Mouse (Mus musculus): Measurements from ENCODE around the gene Eif4ebp2. TPM values are rescaled to one million over a fixed set of nuclear protein-coding genes. Genes with fewer than 3 reads are reported as not detected.

Gene Eif4ebp2
- polyA plus RNA-seq, 1 experiment, result 93.7 TPM

DNA sequence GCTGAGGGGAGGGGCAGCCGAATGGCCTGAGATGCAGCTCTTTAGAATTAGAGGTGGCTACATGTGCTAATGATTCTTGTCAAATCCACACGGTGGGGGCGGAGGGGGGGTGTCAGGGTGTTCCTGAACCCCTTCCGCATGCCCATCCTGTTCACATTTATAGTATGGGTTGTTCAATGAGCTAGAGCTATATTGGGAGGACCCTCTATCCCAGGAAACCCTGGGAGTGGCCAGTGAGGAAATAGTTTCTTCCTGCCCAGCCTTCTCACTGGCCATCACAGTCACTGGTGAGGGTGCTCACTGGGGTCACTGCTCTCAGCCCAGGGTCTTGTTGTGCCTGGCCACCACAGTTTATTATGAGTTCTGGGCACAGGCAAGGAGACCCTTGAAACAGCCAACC, 32.5 kb downstream of the Eif4ebp2 start:
- Histone ChIP-seq H3K4me3 (ENCODE audit: extremely low read depth, insufficient read depth, insufficient read length) (no peak overlapping the region), H3K27me3 (ENCODE audit: control insufficient read depth, insufficient read depth, low read length) (peaks cover 14% of the 10 kb centered on the region), H3K36me3 (ENCODE audit: control insufficient read depth, insufficient read depth, low read length) (no peaks in the 10 kb centered on the region), H3K4me1 (ENCODE audit: control insufficient read depth, insufficient read depth, insufficient read length) (peaks cover 5% of the 10 kb centered on the region), H3K27ac (ENCODE audit: insufficient read depth, low read length) (no peak overlapping the region)
- TF ChIP-seq POLR2A (IDR thresholded peaks at IDR 0.05; ENCODE audit: low read depth, low read length) (no peak), CTCF (IDR thresholded peaks at IDR 0.05; ENCODE audit: extremely low read depth, insufficient read depth, insufficient read length, insufficient replicate concordance) (no peak)
- no peak for DNase-seq (ENCODE audit: low read depth in 1 of 2, low spot score in 2 of 2)
- 65% methylated on average over 4 of the region's 4 CpGs for WGBS

DNA sequence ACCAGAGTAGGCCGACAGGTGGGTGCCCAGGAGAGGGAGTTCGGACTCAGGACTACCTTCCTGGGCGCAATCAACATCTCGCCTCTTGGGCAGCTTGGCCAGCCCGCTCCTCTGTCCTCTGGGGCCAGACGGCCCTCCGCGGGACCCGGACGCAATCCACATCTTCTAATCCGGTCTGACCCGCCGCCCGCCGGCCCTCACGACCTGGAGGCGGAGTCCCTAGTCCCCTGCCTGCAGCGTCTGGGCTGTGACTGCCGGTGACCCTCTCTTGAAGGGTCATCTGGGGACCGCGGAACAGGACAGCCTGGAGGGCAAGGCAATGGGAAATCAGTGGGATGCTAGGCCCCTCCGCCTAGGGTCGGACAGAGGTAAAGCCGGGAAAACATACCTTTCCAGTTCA, 33.3 kb downstream of the Eif4ebp2 start:
- Histone ChIP-seq H3K4me1 (ENCODE audit: control insufficient read depth, insufficient read depth, insufficient read length) (peaks cover 5% of the 10 kb centered on the region), H3K27ac (ENCODE audit: insufficient read depth, low read length) (no peak overlapping the region), H3K4me3 (ENCODE audit: extremely low read depth, insufficient read depth, insufficient read length) (no peak overlapping the region), H3K36me3 (ENCODE audit: control insufficient read depth, insufficient read depth, low read length) (no peaks in the 10 kb centered on the region), H3K27me3 (ENCODE audit: control insufficient read depth, insufficient read depth, low read length) (peaks cover 14% of the 10 kb centered on the region)
- TF ChIP-seq POLR2A (IDR thresholded peaks at IDR 0.05; ENCODE audit: low read depth, low read length) (no peak), CTCF (IDR thresholded peaks at IDR 0.05; ENCODE audit: extremely low read depth, insufficient read depth, insufficient read length, insufficient replicate concordance) (no peak)
- DNase-seq (ENCODE audit: low read depth in 1 of 2, low spot score in 2 of 2), result no peak
- WGBS, result 30% methylated on average over 24 of the region's 24 CpGs

DNA sequence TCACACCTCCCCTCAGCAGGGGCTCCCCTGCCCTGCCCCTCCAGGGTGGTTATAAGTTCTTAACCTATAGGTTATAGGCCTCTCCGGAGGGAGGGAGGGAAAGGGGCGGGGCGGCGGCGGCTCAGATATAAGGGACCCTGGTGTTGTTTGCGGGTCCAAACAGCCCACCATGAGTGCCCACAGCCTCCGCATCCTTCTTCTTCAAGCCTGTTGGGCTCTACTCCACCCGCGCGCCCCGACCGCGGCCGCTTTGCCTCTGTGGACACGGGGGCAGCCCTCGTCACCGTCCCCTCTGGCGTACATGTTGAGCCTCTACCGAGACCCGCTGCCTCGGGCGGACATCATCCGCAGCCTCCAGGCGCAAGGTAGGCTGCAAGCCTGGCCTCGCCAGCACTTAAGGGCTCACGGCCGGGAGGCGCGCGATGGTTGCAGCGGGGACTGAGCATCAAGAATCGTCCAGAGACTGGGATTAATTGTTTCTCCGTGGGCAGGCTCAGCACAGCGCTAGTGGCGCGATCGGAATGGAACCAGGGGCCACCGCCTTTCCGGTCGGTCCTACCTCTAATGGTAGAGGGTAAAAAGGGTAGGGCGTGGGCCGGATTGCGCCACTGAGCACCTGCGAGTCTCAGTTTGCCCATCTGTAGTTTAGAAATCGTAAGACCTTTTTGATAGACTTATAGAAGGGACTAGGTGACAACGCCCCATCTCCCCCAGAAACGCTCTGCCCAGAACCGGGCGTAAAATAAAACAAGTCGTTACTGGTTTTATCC, 34.1 kb downstream of the Eif4ebp2 start:
- TF ChIP-seq POLR2A (IDR thresholded peaks at IDR 0.05; ENCODE audit: low read depth, low read length) (no peak), CTCF (IDR thresholded peaks at IDR 0.05; ENCODE audit: extremely low read depth, insufficient read depth, insufficient read length, insufficient replicate concordance) (no peak)
- 6% methylated on average over 48 of the region's 50 CpGs for WGBS
- DNase-seq (ENCODE audit: low read depth in 1 of 2, low spot score in 2 of 2), result no peak
- no peak overlapping the region for H3K27ac ChIP-seq (ENCODE audit: insufficient read depth, low read length)
- peaks cover 14% of the 10 kb centered on the region for H3K27me3 ChIP-seq (ENCODE audit: control insufficient read depth, insufficient read depth, low read length)
- H3K36me3 ChIP-seq (ENCODE audit: control insufficient read depth, insufficient read depth, low read length), result no peaks in the 10 kb centered on the region
- H3K4me3 ChIP-seq (ENCODE audit: extremely low read depth, insufficient read depth, insufficient read length), result peak overlapping the region; percentile 6; the same call in 1 of the 2 replicates
- H3K4me1 ChIP-seq (ENCODE audit: control insufficient read depth, insufficient read depth, insufficient read length), result peaks cover 5% of the 10 kb centered on the region

DNA sequence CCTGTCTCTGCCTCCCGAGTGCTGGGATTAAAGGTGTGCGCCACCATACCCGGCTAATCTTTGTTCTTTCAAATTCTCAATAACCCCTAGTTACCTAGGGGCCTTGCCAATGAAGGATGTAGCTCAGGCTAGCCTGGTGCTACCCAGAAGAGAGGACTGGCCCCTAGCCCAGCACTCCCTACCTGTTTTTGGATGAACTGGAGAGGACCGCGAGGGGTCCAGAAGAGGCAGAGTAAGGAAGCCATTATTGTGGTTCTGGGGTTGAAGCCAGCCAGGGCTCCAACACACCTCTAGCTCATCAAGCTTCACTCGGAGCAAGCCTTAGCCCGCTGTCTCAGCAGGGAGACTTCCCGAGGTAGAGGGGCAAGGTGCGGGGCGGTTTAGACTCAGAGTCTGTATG, 34.8 kb downstream of the Eif4ebp2 start, which contains the start of gene Nodal:
Nodal (plus strand) TSS at position 301 of the 400 bp plus-strand sequence.
- Histone ChIP-seq H3K27me3 (ENCODE audit: control insufficient read depth, insufficient read depth, low read length) (peaks cover 14% of the 10 kb centered on the region), H3K4me3 (ENCODE audit: extremely low read depth, insufficient read depth, insufficient read length) (peak within 1 kb of the TSS; percentile 6; the same call in 1 of the 2 replicates), H3K4me1 (ENCODE audit: control insufficient read depth, insufficient read depth, insufficient read length) (peaks cover 5% of the 10 kb centered on the region), H3K36me3 (ENCODE audit: control insufficient read depth, insufficient read depth, low read length) (no peaks in the 10 kb centered on the region), H3K27ac (ENCODE audit: insufficient read depth, low read length) (no peak within 1 kb of the TSS)
- TF ChIP-seq CTCF (IDR thresholded peaks at IDR 0.05; ENCODE audit: extremely low read depth, insufficient read depth, insufficient read length, insufficient replicate concordance) (no peak), POLR2A (IDR thresholded peaks at IDR 0.05; ENCODE audit: low read depth, low read length) (no peak)
- 31% methylated on average over 10 of the region's 10 CpGs for WGBS
- DNase-seq (ENCODE audit: low read depth in 1 of 2, low spot score in 2 of 2), result no peak

DNA sequence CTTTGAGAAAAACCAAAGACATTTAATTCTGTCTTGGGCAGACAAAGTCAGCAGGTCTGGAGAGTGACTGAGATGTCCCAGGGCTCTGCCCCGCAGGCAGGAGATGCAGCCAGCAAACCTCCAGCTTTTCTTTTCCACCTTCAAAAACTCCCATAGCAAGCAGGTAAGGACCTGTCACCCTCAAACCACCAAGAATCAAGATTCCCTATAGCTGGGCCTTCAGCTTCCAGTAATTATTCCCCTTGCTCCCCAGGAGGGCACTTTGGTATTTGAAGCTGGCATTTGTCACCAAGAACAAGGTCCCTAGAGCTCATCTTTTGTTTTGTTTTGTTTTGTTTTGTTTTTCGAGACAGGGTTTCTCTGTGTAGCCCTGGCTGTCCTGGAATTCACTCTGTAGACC, 35.4 kb downstream of the Eif4ebp2 start:
- H3K36me3 ChIP-seq (ENCODE audit: control insufficient read depth, insufficient read depth, low read length), result no peaks in the 10 kb centered on the region
- DNase-seq (ENCODE audit: low read depth in 1 of 2, low spot score in 2 of 2), result no peak
- H3K4me1 ChIP-seq (ENCODE audit: control insufficient read depth, insufficient read depth, insufficient read length), result peaks cover 5% of the 10 kb centered on the region
- no peak overlapping the region for H3K4me3 ChIP-seq (ENCODE audit: extremely low read depth, insufficient read depth, insufficient read length)
- 69% methylated on average over 2 of the region's 2 CpGs for WGBS
- H3K27ac ChIP-seq (ENCODE audit: insufficient read depth, low read length), result no peak overlapping the region
- TF ChIP-seq POLR2A (IDR thresholded peaks at IDR 0.05; ENCODE audit: low read depth, low read length) (no peak), CTCF (IDR thresholded peaks at IDR 0.05; ENCODE audit: extremely low read depth, insufficient read depth, insufficient read length, insufficient replicate concordance) (no peak)
- peaks cover 14% of the 10 kb centered on the region for H3K27me3 ChIP-seq (ENCODE audit: control insufficient read depth, insufficient read depth, low read length)

DNA sequence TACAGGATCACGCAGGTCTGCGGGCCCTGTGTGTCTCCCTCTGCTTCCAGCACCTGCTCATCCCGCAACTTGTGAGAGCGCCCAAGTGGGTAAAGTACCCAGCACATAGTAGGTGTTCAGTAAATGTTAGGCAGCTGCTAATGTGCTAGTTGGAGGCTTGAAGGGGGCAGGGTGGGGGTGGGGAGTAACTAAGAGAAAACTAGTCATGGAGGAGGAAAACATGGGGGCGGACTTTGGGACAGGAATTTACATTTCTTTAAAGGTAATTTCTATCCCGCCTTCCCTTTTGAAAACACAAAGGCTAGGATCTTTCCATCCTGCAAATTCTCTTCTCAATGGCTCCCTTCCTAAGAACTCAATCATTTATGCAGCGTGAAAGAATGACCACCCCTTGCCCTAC, 35.9 kb downstream of the Eif4ebp2 start:
- no peak overlapping the region for H3K27ac ChIP-seq (ENCODE audit: insufficient read depth, low read length)
- 70% methylated on average over 7 of the region's 7 CpGs for WGBS
- peaks cover 14% of the 10 kb centered on the region for H3K27me3 ChIP-seq (ENCODE audit: control insufficient read depth, insufficient read depth, low read length)
- DNase-seq (ENCODE audit: low read depth in 1 of 2, low spot score in 2 of 2), result no peak
- H3K4me1 ChIP-seq (ENCODE audit: control insufficient read depth, insufficient read depth, insufficient read length), result peaks cover 5% of the 10 kb centered on the region
- no peaks in the 10 kb centered on the region for H3K36me3 ChIP-seq (ENCODE audit: control insufficient read depth, insufficient read depth, low read length)
- no peak overlapping the region for H3K4me3 ChIP-seq (ENCODE audit: extremely low read depth, insufficient read depth, insufficient read length)
- no peak for TF ChIP-seq CTCF (IDR thresholded peaks at IDR 0.05; ENCODE audit: extremely low read depth, insufficient read depth, insufficient read length, insufficient replicate concordance)
- TF ChIP-seq POLR2A (IDR thresholded peaks at IDR 0.05; ENCODE audit: low read depth, low read length), result no peak

DNA sequence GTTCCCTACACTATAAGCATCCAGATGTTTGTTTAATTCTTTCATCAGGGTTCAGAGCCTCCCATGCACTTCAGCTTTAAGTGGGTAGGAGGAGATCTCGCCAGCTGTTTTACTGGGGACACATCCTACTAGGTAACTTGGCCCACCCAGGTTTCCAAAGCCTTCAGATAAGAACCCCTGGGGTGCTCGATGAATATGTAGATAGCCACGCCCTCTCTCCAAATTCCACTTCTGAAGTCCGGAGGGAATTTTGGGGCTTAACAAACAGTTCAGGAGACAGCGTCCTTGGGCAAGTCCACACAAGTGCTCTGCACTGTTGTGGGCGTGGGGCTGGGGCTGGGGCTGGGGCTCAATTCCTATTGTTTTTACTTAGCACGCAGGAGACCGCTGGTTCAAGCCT, 36.6 kb downstream of the Eif4ebp2 start:
- Histone ChIP-seq H3K36me3 (ENCODE audit: control insufficient read depth, insufficient read depth, low read length) (no peaks in the 10 kb centered on the region), H3K27me3 (ENCODE audit: control insufficient read depth, insufficient read depth, low read length) (peaks cover 14% of the 10 kb centered on the region), H3K4me3 (ENCODE audit: extremely low read depth, insufficient read depth, insufficient read length) (no peak overlapping the region), H3K27ac (ENCODE audit: insufficient read depth, low read length) (no peak overlapping the region), H3K4me1 (ENCODE audit: control insufficient read depth, insufficient read depth, insufficient read length) (peaks cover 5% of the 10 kb centered on the region)
- TF ChIP-seq POLR2A (IDR thresholded peaks at IDR 0.05; ENCODE audit: low read depth, low read length), result no peak
- DNase-seq (ENCODE audit: low read depth in 1 of 2, low spot score in 2 of 2), result no peak
- 66% methylated on average over 8 of the region's 8 CpGs for WGBS

All from spleen, adult 2 months (tissue).